Mouse (Mus musculus) embryonic fibroblast, embryonic 13.5 days (primary cell): ENCODE data around the gene Amz1.

Experiments used
- CTCF ChIP-seq: IDR thresholded peaks from 2 replicates; pipeline ENCODE4 v1.5.1; 2011; ENCODE audit warnings: mild to moderate bottlenecking, control low read depth, low read length, moderate library complexity, borderline replicate concordance; ENCODE audit not compliant: insufficient read depth
- POLR2A ChIP-seq: IDR thresholded peaks from 2 replicates; pipeline ENCODE4 v1.6.1; 2011; ENCODE audit warnings: low read depth, mild to moderate bottlenecking, control low read depth, low read length, moderate library complexity

- TF ChIP-seq POLR2A (no peak), CTCF (no peak)
Measured at GRCm38 (mm10) chr5:140772158-140772557, 48.2 kb downstream of the Amz1 start.
